Mouse (Mus musculus) E14TG2a.4 (cell line): Measurements from ENCODE around the gene Lce1k.

ENCODE experiments used
- CTCF ChIP-seq: conservative IDR thresholded peaks from 2 replicates; pipeline ENCODE4 v1.5.1; 2014; ENCODE audit warnings: low read length
- POU5F1 ChIP-seq: IDR thresholded peaks from 2 replicates; pipeline ENCODE4 v1.6.1; 2014; ENCODE audit warnings: low read length, borderline replicate concordance

GRCm38 (mm10) chr3:92827108-92827507 lies 19.4 kb upstream of the Lce1k start, which contains the start of gene Kprp:
- no peak for TF ChIP-seq CTCF
- no peak for TF ChIP-seq POU5F1
